Mouse (Mus musculus) forebrain, embryonic 10.5 days (tissue): ENCODE measurements at regions not wholly inside any gene's neighbourhood (a gene's known extent, or its start where the extent isn't known, plus 50 kb on each side); places are given as distances from the start of the nearest gene placed in this dataset.
"Not testable (repeated sequence)": the region's sequence is repeated elsewhere in the genome, so short reads cannot be mapped to it uniquely, and the experiment has no call there.

Experiments used
- DNase-seq: peaks from one replicate; pipeline ENCODE4 v3.0.0-alpha.2; 2017; ENCODE audit warnings: low spot score; ENCODE audit errors: extremely low spot score
- H3K27ac ChIP-seq: fragments of 300-500 bp; sonication (generic); 2 replicates; pipeline ENCODE4 v1.5.1; 2016; ENCODE audit warnings: mild to moderate bottlenecking
- H3K27me3 ChIP-seq: fragments of 300-500 bp; sonication (generic); 2 replicates; pipeline ENCODE4 v1.6.1; 2016; ENCODE audit warnings: mild to moderate bottlenecking; ENCODE audit not compliant: poor library complexity, severe bottlenecking
- H3K36me3 ChIP-seq: fragments of 300-500 bp; sonication (generic); replicated peaks from 2 replicates; pipeline ENCODE4 v1.6.1; 2016; ENCODE audit warnings: mild to moderate bottlenecking, moderate library complexity
- H3K4me1 ChIP-seq: fragments of 300-500 bp; sonication (generic); 2 replicates; pipeline ENCODE4 v1.6.1; 2016
- H3K4me3 ChIP-seq: fragments of 300-500 bp; sonication (generic); 2 replicates; pipeline ENCODE4 v1.5.1; 2016; ENCODE audit warnings: mild to moderate bottlenecking, moderate library complexity
- H3K9me3 ChIP-seq: fragments of 300-500 bp; sonication (generic); 2 replicates; pipeline ENCODE4 v1.6.1; 2016; ENCODE audit warnings: mild to moderate bottlenecking, moderate library complexity
- WGBS: fragments of 180-500 bp; shearing (Covaris S2); methylation state at CpG from one replicate; pipeline ENCODE4 v1.1.7; 2016; 5-methylcytosine and 5-hydroxymethylcytosine counted together

- DNase-seq: no peak
- Histone ChIP-seq H3K4me1 (no peaks in the 10 kb centered on the region), H3K9me3 (peaks cover 7% of the 10 kb centered on the region; the same call in 1 of the 2 replicates), H3K4me3 (no peak overlapping the region), H3K27me3 (no peaks in the 10 kb centered on the region), H3K36me3 (no peaks in the 10 kb centered on the region), H3K27ac (no peak overlapping the region)
- WGBS: 97% methylated on average over 24 of the region's 25 CpGs
Measured at GRCm38 (mm10) chr2:39420696-39421095, 194.4 kb upstream of the Ppp6c start.

GRCm38 (mm10) chr2:39400336-39400735 is 174.1 kb upstream of the Ppp6c start:
- no peak for DNase-seq
- Histone ChIP-seq H3K36me3 (no peaks in the 10 kb centered on the region), H3K4me1 (no peaks in the 10 kb centered on the region), H3K4me3 (no peak overlapping the region), H3K9me3 (no peaks in the 10 kb centered on the region), H3K27ac (no peak overlapping the region), H3K27me3 (no peaks in the 10 kb centered on the region)
- WGBS: 69% methylated on average over 2 of the region's 2 CpGs

GRCm38 (mm10) chr2:39399523-39399922 is 173.3 kb upstream of the Ppp6c start:
- WGBS: 75% methylated on average over 2 of the region's 2 CpGs
- no peaks in the 10 kb centered on the region for H3K27me3 ChIP-seq
- H3K4me3 ChIP-seq: no peak overlapping the region
- no peaks in the 10 kb centered on the region for H3K9me3 ChIP-seq
- no peak overlapping the region for H3K27ac ChIP-seq
- no peaks in the 10 kb centered on the region for H3K4me1 ChIP-seq
- DNase-seq: no peak
- no peaks in the 10 kb centered on the region for H3K36me3 ChIP-seq

GRCm38 (mm10) chr2:39394643-39395042 is 168.4 kb upstream of the Ppp6c start:
- H3K4me1 ChIP-seq: no peaks in the 10 kb centered on the region
- H3K9me3 ChIP-seq: no peaks in the 10 kb centered on the region
- 51% methylated on average over 3 of the region's 3 CpGs for WGBS
- H3K36me3 ChIP-seq: no peaks in the 10 kb centered on the region
- H3K4me3 ChIP-seq: no peak overlapping the region
- H3K27me3 ChIP-seq: no peaks in the 10 kb centered on the region
- H3K27ac ChIP-seq: no peak overlapping the region
- DNase-seq: no peak

- DNase-seq: no peak
- H3K27ac ChIP-seq: no peak overlapping the region
- no peaks in the 10 kb centered on the region for H3K4me1 ChIP-seq
- H3K4me3 ChIP-seq: no peak overlapping the region
- 91% methylated on average over 3 of the region's 3 CpGs for WGBS
- no peaks in the 10 kb centered on the region for H3K9me3 ChIP-seq
- H3K36me3 ChIP-seq: no peaks in the 10 kb centered on the region
- no peaks in the 10 kb centered on the region for H3K27me3 ChIP-seq
Measured at GRCm38 (mm10) chr2:39377264-39377663, 151.0 kb upstream of the Ppp6c start.

- Histone ChIP-seq H3K9me3 (no peaks in the 10 kb centered on the region), H3K27me3 (no peaks in the 10 kb centered on the region), H3K4me3 (no peak overlapping the region), H3K27ac (no peak overlapping the region), H3K36me3 (no peaks in the 10 kb centered on the region), H3K4me1 (no peaks in the 10 kb centered on the region)
- peak; percentile 89 for DNase-seq
- 16% methylated on average over 7 of the region's 7 CpGs for WGBS
Measured at GRCm38 (mm10) chr2:39373068-39373779, 147.0 kb upstream of the Ppp6c start.

GRCm38 (mm10) chr2:39344207-39344606 is 118.0 kb upstream of the Ppp6c start:
- DNase-seq: no peak
- WGBS: 93% methylated on average over 3 of the region's 3 CpGs
- H3K9me3 ChIP-seq: no peaks in the 10 kb centered on the region
- no peaks in the 10 kb centered on the region for H3K36me3 ChIP-seq
- H3K4me1 ChIP-seq: peaks cover 5% of the 10 kb centered on the region
- H3K27me3 ChIP-seq: no peaks in the 10 kb centered on the region
- no peak overlapping the region for H3K27ac ChIP-seq
- H3K4me3 ChIP-seq: no peak overlapping the region

- no peak for DNase-seq
- Histone ChIP-seq H3K4me3 (no peak overlapping the region), H3K27me3 (no peaks in the 10 kb centered on the region), H3K27ac (no peak overlapping the region), H3K9me3 (no peaks in the 10 kb centered on the region), H3K36me3 (no peaks in the 10 kb centered on the region), H3K4me1 (peaks cover 11% of the 10 kb centered on the region)
- WGBS: 69% methylated on average over 3 of the region's 3 CpGs
Measured at GRCm38 (mm10) chr2:39340406-39340805, 114.2 kb upstream of the Ppp6c start.

GRCm38 (mm10) chr2:39338832-39339649 is 112.8 kb upstream of the Ppp6c start:
- Histone ChIP-seq H3K27me3 (no peaks in the 10 kb centered on the region), H3K4me1 (peaks cover 11% of the 10 kb centered on the region), H3K27ac (no peak overlapping the region), H3K9me3 (no peaks in the 10 kb centered on the region), H3K36me3 (no peaks in the 10 kb centered on the region), H3K4me3 (no peak overlapping the region)
- WGBS: 80% methylated on average over 9 of the region's 9 CpGs
- DNase-seq: no peak

GRCm38 (mm10) chr2:39337524-39337923 is 111.3 kb upstream of the Ppp6c start:
- no peak for DNase-seq
- WGBS: 83% methylated on average over 1 of the region's 1 CpGs
- H3K4me3 ChIP-seq: no peak overlapping the region

GRCm38 (mm10) chr2:39325715-39326493 is 99.7 kb upstream of the Ppp6c start:
- H3K27me3 ChIP-seq: no peaks in the 10 kb centered on the region
- 83% methylated on average over 9 of the region's 9 CpGs for WGBS
- no peaks in the 10 kb centered on the region for H3K9me3 ChIP-seq
- no peak overlapping the region for H3K27ac ChIP-seq
- DNase-seq: no peak
- H3K4me1 ChIP-seq: peaks cover 10% of the 10 kb centered on the region; the same call in 1 of the 2 replicates
- no peaks in the 10 kb centered on the region for H3K36me3 ChIP-seq
- no peak overlapping the region for H3K4me3 ChIP-seq

More at GRCm38 (mm10) chr2:39337524-39337923, 111.3 kb upstream of the Ppp6c start:
- Histone ChIP-seq H3K9me3 (no peaks in the 10 kb centered on the region), H3K27ac (no peak overlapping the region), H3K27me3 (no peaks in the 10 kb centered on the region), H3K4me1 (peaks cover 11% of the 10 kb centered on the region), H3K36me3 (no peaks in the 10 kb centered on the region)

- H3K9me3 ChIP-seq, H3K36me3 ChIP-seq, H3K4me1 ChIP-seq, H3K27ac ChIP-seq, H3K4me3 ChIP-seq, H3K27me3 ChIP-seq, DNase-seq: not testable (repeated sequence)
- WGBS: 89% methylated on average over 3 of the region's 3 CpGs
Measured at GRCm38 (mm10) chr2:39325122-39325521, 98.9 kb upstream of the Ppp6c start.
